Mouse (Mus musculus) forebrain, embryonic 14.5 days (tissue): ENCODE measurements around the gene Relb. TPM values are rescaled to one million over a fixed set of nuclear protein-coding genes. Genes with fewer than 3 reads are reported as not detected.
A peak's percentile ranks its signal among the peaks of the same experiment; 100 is the strongest.

ENCODE experiments used
- ATAC-seq: fragments of 200-750 bp; cut with Nextera tagmentation; 2 replicates; pipeline ENCODE4 v1.8.0; 2017; ENCODE audit warnings: mild to moderate bottlenecking, moderate library complexity
- DNase-seq: peaks from one replicate; pipeline ENCODE4 v3.0.0-alpha.2; 2015; ENCODE audit warnings: low spot score
- H3K27ac ChIP-seq: fragments of 300-500 bp; sonication (generic); 2 replicates; pipeline ENCODE4 v1.5.1; 2014; ENCODE audit warnings: low read depth, mild to moderate bottlenecking, control low read depth, low read length, moderate library complexity
- H3K27me3 ChIP-seq: fragments of 300-500 bp; sonication (generic); replicated peaks from 2 replicates; pipeline ENCODE4 v1.6.1; 2014; ENCODE audit warnings: low read length, control low read depth, mixed read lengths; ENCODE audit not compliant: control insufficient read depth, insufficient read depth
- H3K36me3 ChIP-seq: fragments of 300-500 bp; sonication (generic); 2 replicates; pipeline ENCODE4 v1.6.1; 2014; ENCODE audit warnings: low read length, control low read depth; ENCODE audit not compliant: control insufficient read depth, insufficient read depth
- H3K4me1 ChIP-seq: fragments of 300-500 bp; sonication (generic); 2 replicates; pipeline ENCODE4 v1.6.1; 2014; ENCODE audit warnings: antibody characterized with exemption, low read length, control low read depth; ENCODE audit not compliant: control insufficient read depth, insufficient read depth
- H3K4me2 ChIP-seq: fragments of 300-500 bp; sonication (generic); 2 replicates; pipeline ENCODE4 v1.6.1; 2014; ENCODE audit warnings: mild to moderate bottlenecking, control low read depth, low read length
- H3K4me3 ChIP-seq: fragments of 300-500 bp; sonication (generic); 2 replicates; pipeline ENCODE4 v1.5.1; 2014; ENCODE audit warnings: low read depth, low read length, control low read depth
- H3K9ac ChIP-seq: fragments of 300-500 bp; sonication (generic); 2 replicates; pipeline ENCODE4 v1.6.1; 2014; ENCODE audit warnings: mild to moderate bottlenecking, low read length, control low read depth, moderate library complexity
- H3K9me3 ChIP-seq: fragments of 300-500 bp; sonication (generic); replicated peaks from 2 replicates; pipeline ENCODE4 v1.6.1; 2016; ENCODE audit warnings: low read length, control low read depth, mixed read lengths; ENCODE audit not compliant: control insufficient read depth
- WGBS: fragments of 180-500 bp; shearing (Covaris S2); extraction: QIAGEN DNeasy Blood & Tissue Kit; methylation state at CpG from one replicate; pipeline ENCODE4 v1.1.7; 2014; 5-methylcytosine and 5-hydroxymethylcytosine counted together
- polyA plus RNA-seq: library from polyadenylated mRNA; unstranded; fragments of >200 nt; fragmentation: Nextera tagmentation; extraction: Ambion mirVana; gene quantifications from 2 replicates; pipeline ENCODE4 v1.2.1, GENCODE M21; 2014

The Relb gene
- polyA plus RNA-seq, 1 experiment from 2014 or later: 3.0 TPM

GRCm38 (mm10) chr7:19578436-19578835 is 50.8 kb downstream of the Relb start:
- ATAC-seq (no peak), DNase-seq (no peak)
- Histone ChIP-seq H3K4me3 (no peak overlapping the region), H3K9ac (no peak overlapping the region), H3K27ac (no peak overlapping the region), H3K4me2 (no peak overlapping the region), H3K4me1 (no peaks in the 10 kb centered on the region; the same call in 1 of the 2 replicates), H3K9me3 (no peaks in the 10 kb centered on the region), H3K36me3 (peaks cover 40% of the 10 kb centered on the region), H3K27me3 (peaks cover 36% of the 10 kb centered on the region)
- WGBS: 68% methylated on average over 4 of the region's 4 CpGs

- Histone ChIP-seq H3K4me3 (peak overlapping the region; percentile 21; the same call in 1 of the 2 replicates), H3K27me3 (peaks cover 36% of the 10 kb centered on the region)
- DNase-seq: no peak
These were observed 51.3 kb downstream of the Relb start for GRCm38 (mm10) chr7:19577877-19578414.

GRCm38 (mm10) chr7:19577141-19577852 is 51.9 kb downstream of the Relb start, which contains the start of the genes Zfp296 and Gemin7:
Gene Zfp296 (plus strand): TSS chr7:19577287.
Gene Gemin7 (minus strand): TSS chr7:19577595.
- H3K4me3 ChIP-seq: peak within 1 kb of the TSS; percentile 21
- WGBS: under 1% methylated on average over 56 of the region's 56 CpGs
- peaks cover 30% of the 10 kb centered on the region for H3K36me3 ChIP-seq
- ATAC-seq: no peak
- DNase-seq: no peak
- H3K27ac ChIP-seq: no peak within 1 kb of the TSS
- peaks cover 3% of the 10 kb centered on the region for H3K4me1 ChIP-seq
- peak within 1 kb of the TSS; percentile 50 for H3K4me2 ChIP-seq
- H3K9ac ChIP-seq: peak within 1 kb of the TSS; percentile 21
- H3K9me3 ChIP-seq: no peaks in the 10 kb centered on the region
- peaks cover 36% of the 10 kb centered on the region for H3K27me3 ChIP-seq

More at GRCm38 (mm10) chr7:19577877-19578414, 51.3 kb downstream of the Relb start:
- ATAC-seq: no peak
- Histone ChIP-seq H3K4me1 (no peaks in the 10 kb centered on the region; the same call in 1 of the 2 replicates), H3K36me3 (peaks cover 36% of the 10 kb centered on the region), H3K9me3 (no peaks in the 10 kb centered on the region), H3K9ac (0 out of 2 replicates have a peak overlapping the region, but pooled peaks have one; percentile 8), H3K4me2 (peak overlapping the region; percentile 50), H3K27ac (no peak overlapping the region)
- 18% methylated on average over 10 of the region's 10 CpGs for WGBS

GRCm38 (mm10) chr7:19575559-19575958 is 53.7 kb downstream of the Relb start:
- H3K4me3 ChIP-seq: no peak overlapping the region
- H3K27ac ChIP-seq: no peak overlapping the region
- peaks cover 13% of the 10 kb centered on the region for H3K36me3 ChIP-seq
- no peak overlapping the region for H3K9ac ChIP-seq
- ATAC-seq (no peak), DNase-seq (no peak)
- peaks cover 7% of the 10 kb centered on the region for H3K4me1 ChIP-seq
- no peaks in the 10 kb centered on the region for H3K9me3 ChIP-seq
- peaks cover 36% of the 10 kb centered on the region for H3K27me3 ChIP-seq
- 59% methylated on average over 3 of the region's 3 CpGs for WGBS
- no peak overlapping the region for H3K4me2 ChIP-seq

GRCm38 (mm10) chr7:19573776-19574140 is 55.5 kb downstream of the Relb start:
- Histone ChIP-seq H3K27me3 (peaks cover 35% of the 10 kb centered on the region), H3K27ac (no peak overlapping the region), H3K4me2 (peak overlapping the region; percentile 77), H3K36me3 (peaks cover 14% of the 10 kb centered on the region), H3K9me3 (no peaks in the 10 kb centered on the region), H3K4me3 (peak overlapping the region; percentile 59), H3K9ac (peak overlapping the region; percentile 83), H3K4me1 (peaks cover 7% of the 10 kb centered on the region)
- 22% methylated on average over 16 of the region's 16 CpGs for WGBS
- no peak; the same call in none of the 2 replicates for ATAC-seq
- no peak for DNase-seq

GRCm38 (mm10) chr7:19572926-19573775 is 56.1 kb downstream of the Relb start:
- Histone ChIP-seq H3K9me3 (no peaks in the 10 kb centered on the region), H3K27ac (peak overlapping the region; percentile 61; the same call in 1 of the 2 replicates), H3K9ac (peak overlapping the region; percentile 83), H3K36me3 (peaks cover 17% of the 10 kb centered on the region), H3K4me1 (peaks cover 7% of the 10 kb centered on the region), H3K27me3 (peaks cover 29% of the 10 kb centered on the region), H3K4me3 (peak overlapping the region; percentile 59), H3K4me2 (peak overlapping the region; percentile 77)
- DNase-seq (peak; percentile 72), ATAC-seq (peak; percentile 91)
- under 1% methylated on average over 50 of the region's 53 CpGs for WGBS

GRCm38 (mm10) chr7:19569647-19570046 is 59.6 kb downstream of the Relb start:
- ATAC-seq (no peak), DNase-seq (no peak)
- peaks cover 7% of the 10 kb centered on the region for H3K4me1 ChIP-seq
- no peak overlapping the region for H3K4me2 ChIP-seq
- H3K4me3 ChIP-seq: no peak overlapping the region
- H3K36me3 ChIP-seq: peaks cover 30% of the 10 kb centered on the region
- H3K9ac ChIP-seq: no peak overlapping the region
- H3K27me3 ChIP-seq: no peaks in the 10 kb centered on the region
- 84% methylated on average over 3 of the region's 3 CpGs for WGBS
- no peak overlapping the region for H3K27ac ChIP-seq
- no peaks in the 10 kb centered on the region for H3K9me3 ChIP-seq

- no peak overlapping the region for H3K27ac ChIP-seq
- H3K9ac ChIP-seq: no peak overlapping the region
- no peaks in the 10 kb centered on the region; the same call in 1 of the 2 replicates for H3K9me3 ChIP-seq
- H3K36me3 ChIP-seq: peaks cover 36% of the 10 kb centered on the region
- H3K4me3 ChIP-seq: no peak overlapping the region
- H3K4me2 ChIP-seq: no peak overlapping the region
- no peaks in the 10 kb centered on the region for H3K27me3 ChIP-seq
- ATAC-seq (no peak), DNase-seq (no peak)
- WGBS: 90% methylated on average over 8 of the region's 8 CpGs
- peaks cover 5% of the 10 kb centered on the region for H3K4me1 ChIP-seq
These were observed 61.8 kb downstream of the Relb start for GRCm38 (mm10) chr7:19567426-19567825.
